ENCODE assay signal across 9 mouse cellular contexts in the genomic region with DNA sequence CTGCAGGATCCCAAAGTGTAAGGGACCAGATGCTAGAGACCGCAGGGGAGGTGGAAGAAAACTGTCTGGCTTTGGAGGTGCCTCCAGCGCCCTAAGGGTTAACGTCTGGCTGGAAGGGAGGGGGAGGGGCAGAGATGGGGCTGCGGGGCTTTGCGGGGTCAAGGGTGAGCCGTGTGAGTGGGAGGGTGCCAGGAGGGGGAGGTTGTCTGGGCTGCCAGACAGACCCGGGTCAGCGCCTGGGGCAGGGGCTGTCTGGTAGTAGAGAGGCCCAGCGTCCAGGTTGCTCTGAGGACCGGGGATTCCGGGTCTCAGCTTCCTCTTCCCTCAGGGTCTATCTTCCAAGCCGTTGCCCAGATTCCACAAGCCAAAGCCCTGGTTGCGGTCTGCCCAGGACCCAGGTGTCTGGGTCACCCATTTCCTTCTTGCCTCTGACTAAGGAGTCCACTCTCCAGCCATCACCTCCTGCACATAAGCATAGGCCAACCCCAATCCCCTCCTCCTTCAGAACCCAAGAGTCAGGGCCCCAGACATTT. TPM values are rescaled to one million over a fixed set of nuclear protein-coding genes. Genes with fewer than 3 reads are reported as not detected.
A peak's percentile ranks its signal among the peaks of the same experiment; 100 is the strongest.
DNase-seq lines count a peak whose midpoint lies in the region; ATAC-seq and TF ChIP-seq lines count a peak whose summit lies in the region.
"Had no signal": no experiment of that assay in that cellular context is flagged by ENCODE, and none has a peak within 500 bp of the region (broad histone marks: within the 10 kb centered on the region; RNA-seq: fewer than 3 reads in every experiment).

No protein-coding gene starts in this region.

- peak overlapping the region; percentile 64 for H3K9ac ChIP-seq in MEL (ENCODE audit: control insufficient read depth, low read depth, low read length, poor library complexity, severe bottlenecking)
- peak overlapping the region; percentile 97 for H3K9ac ChIP-seq in forebrain, embryonic 14.5 days (ENCODE audit: low read length)

- under 1% methylated on average over 13 of the region's 13 CpGs for WGBS in forebrain, embryonic 14.5 days

- H3K79me2 ChIP-seq in MEL (ENCODE audit: control insufficient read depth, insufficient read depth, low read length, poor library complexity) = no peaks in the 10 kb centered on the region; the same call in 1 of the 2 replicates

- TF ChIP-seq POLR2A in MEL (IDR thresholded peaks at IDR 0.05; ENCODE audit: control insufficient read depth in 1 of 2, insufficient read depth in 1 of 2, low read depth in 1 of 2, low read length in 2 of 2, poor library complexity in 1 of 2) = no peak

- no peak for TF ChIP-seq CTCF in MEL (IDR thresholded peaks at IDR 0.05 in 2 of 3, conservative IDR thresholded peaks at IDR 0.05 in 1 of 3; ENCODE audit: control insufficient read depth in 1 of 3, insufficient read depth in 1 of 3, low read depth in 2 of 3, low read length in 3 of 3, poor library complexity in 1 of 3, severe bottlenecking in 1 of 3)

- H3K4me1 ChIP-seq in MEL (ENCODE audit: control insufficient read depth in 1 of 2, insufficient read depth in 2 of 2, low read length in 2 of 2) = peaks cover 2 to 16% of the 10 kb centered on the region in 2 experiments; a peak in 3 of 4 replicates
- H3K4me1 ChIP-seq in forebrain, embryonic 14.5 days (ENCODE audit: control insufficient read depth, insufficient read depth, low read length) = peaks cover 22% of the 10 kb centered on the region

- H3K27ac ChIP-seq in MEL (ENCODE audit: control insufficient read depth, low read depth, low read length) = peak overlapping the region; percentile 83
- peak overlapping the region; percentile 100 for H3K27ac ChIP-seq in forebrain, embryonic 14.5 days (ENCODE audit: low read depth, low read length)

- H3K36me3 ChIP-seq in MEL (ENCODE audit: control insufficient read depth in 1 of 2, insufficient read depth in 2 of 2, low read length in 2 of 2) = peaks cover 0 to 9% of the 10 kb centered on the region in 2 experiments; a peak in 2 of 4 replicates
- H3K36me3 ChIP-seq in forebrain, embryonic 14.5 days (ENCODE audit: control insufficient read depth, insufficient read depth, low read length) = peaks cover 10% of the 10 kb centered on the region

- peak overlapping the region; percentile 58 for H3K4me2 ChIP-seq in forebrain, embryonic 14.5 days (ENCODE audit: low read length)

- no peak for TF ChIP-seq RAD21 in MEL (IDR thresholded peaks at IDR 0.05; ENCODE audit: low read depth, low read length)

- 0 out of 2 replicates have a peak, but pooled peaks have one; percentile 4 for ATAC-seq in cerebellum, adult (ENCODE audit: insufficient number of reproducible peaks, low FRiP score, low TSS enrichment)
- ATAC-seq in forebrain, embryonic 14.5 days = peak; percentile 6
- ATAC-seq in hematopoietic stem cell, adult 5-6 weeks (replicated peaks in 1 of 2; ENCODE audit: insufficient read depth in 1 of 2, low FRiP score in 2 of 2, low TSS enrichment in 1 of 2, low read depth in 1 of 2, poor library complexity in 2 of 2, severe bottlenecking in 2 of 2) = peak; percentile 51 to 54
- no peak for ATAC-seq in activated CD4-positive, CD25-positive, alpha-beta regulatory T cell, adult 4 months

- H3K9me3 ChIP-seq in MEL (replicated peaks; ENCODE audit: insufficient read depth, low read length) = no peaks in the 10 kb centered on the region
- H3K9me3 ChIP-seq in forebrain, embryonic 14.5 days (replicated peaks; ENCODE audit: control insufficient read depth, low read length) = no peaks in the 10 kb centered on the region

- H3K27me3 ChIP-seq in MEL (ENCODE audit: control insufficient read depth in 1 of 2, insufficient read depth in 2 of 2, low read length in 2 of 2) = no peaks in the 10 kb centered on the region
- H3K27me3 ChIP-seq in forebrain, embryonic 14.5 days (replicated peaks; ENCODE audit: control insufficient read depth, insufficient read depth, low read length) = no peaks in the 10 kb centered on the region

- peak; percentile 36 for DNase-seq in MEL (ENCODE audit: low read depth, low spot score)
- DNase-seq in forebrain, embryonic 14.5 days (ENCODE audit: low spot score) = peak; percentile 74
- peak; percentile 44 to 50 for DNase-seq in layer of hippocampus, postnatal 36 days
- peak; percentile 72 to 74 for DNase-seq in lung, postnatal 4 days
- DNase-seq in right cerebral cortex, adult 2 months (ENCODE audit: low spot score in 2 of 2) = peak; percentile 50 to 64

- peak overlapping the region; percentile 66 to 96 for H3K4me3 ChIP-seq in MEL (ENCODE audit: control insufficient read depth in 1 of 2, insufficient read depth in 1 of 2, low read depth in 2 of 2, low read length in 2 of 2)
- H3K4me3 ChIP-seq in forebrain, embryonic 14.5 days (ENCODE audit: low read depth, low read length) = peak overlapping the region; percentile 85

- TF ChIP-seq EP300 in MEL (IDR thresholded peaks at IDR 0.05; ENCODE audit: low read depth in 1 of 2, low read length in 2 of 2) = no peak

TF ChIP-seq in MEL, 35 proteins besides CTCF, POLR2A, EP300 and RAD21:
- TF ChIP-seq CHD2 (IDR thresholded peaks at IDR 0.05; ENCODE audit: low read length) (no peak), USF1 (IDR thresholded peaks at IDR 0.05; ENCODE audit: low read depth, low read length) (no peak), TCF12 (IDR thresholded peaks at IDR 0.05; ENCODE audit: low read depth, low read length) (0 out of 2 replicates have a peak, but pooled peaks have one; percentile 4), MAZ (IDR thresholded peaks at IDR 0.05; ENCODE audit: low read depth, low read length) (peak; percentile 29; the same call in 1 of the 2 replicates), NELFE (IDR thresholded peaks at IDR 0.05; ENCODE audit: low read depth, low read length) (0 out of 2 replicates have a peak, but pooled peaks have one; percentile 13)
TF ChIP-seq in MEL: peak in this region for 3.

RNA-seq across cellular contexts. Expression of a gene that starts 0.8 kb away (rescaled TPM):
- total RNA-seq in MEL (2012; rRNA removed) = 1.0 and 1.6 TPM in 2 replicates
- polyA plus RNA-seq in MEL (2012; ENCODE audit: insufficient read depth in 1 of 2, insufficient read length in 2 of 2, low read depth in 1 of 2, low replicate concordance in 2 of 2, missing spikeins in 1 of 2) = 1 to 10 TPM in 1 of 2 experiments, not detected in 1; 6.4 TPM
- polyA plus RNA-seq in forebrain, embryonic 14.5 days (2014; fragmentation: Nextera tagmentation; extraction: Ambion mirVana) = 5.6 and 10.9 TPM in 2 replicates
- 0.94 and 11.9 TPM in 2 replicates for total RNA-seq in hematopoietic stem cell, adult 5-6 weeks (2017)
- 10 to 100 TPM; 89.5 to 99.7 TPM for total RNA-seq in layer of hippocampus, postnatal 36 days (2021)
- 1 to 10 TPM; 5.1 to 6.2 TPM for polyA plus RNA-seq in activated CD4-positive, CD25-positive, alpha-beta regulatory T cell, adult 4 months (2017; shearing (Covaris generic))

RNA-seq across cellular contexts. Expression of a gene that starts 27.3 kb away (rescaled TPM):
- not detected in 2 replicates for total RNA-seq in MEL (2012; rRNA removed)
- under 1 TPM in 1 of 2 experiments, not detected in 1; 0.13 TPM for polyA plus RNA-seq in MEL (2012; ENCODE audit: insufficient read depth in 1 of 2, insufficient read length in 2 of 2, low read depth in 1 of 2, low replicate concordance in 2 of 2, missing spikeins in 1 of 2)
- polyA plus RNA-seq in forebrain, embryonic 14.5 days (2014; fragmentation: Nextera tagmentation; extraction: Ambion mirVana) = 0.39 and 0.53 TPM in 2 replicates
- total RNA-seq in hematopoietic stem cell, adult 5-6 weeks (2017) = not detected in 2 replicates
- total RNA-seq in layer of hippocampus, postnatal 36 days (2021) = under 1 TPM; 0.32 to 0.61 TPM
- not detected for polyA plus RNA-seq in activated CD4-positive, CD25-positive, alpha-beta regulatory T cell, adult 4 months (2017; shearing (Covaris generic))

RNA-seq across cellular contexts. Expression of a gene that starts 56.0 kb away (rescaled TPM):
- not detected in 2 replicates for total RNA-seq in MEL (2012; rRNA removed)
- polyA plus RNA-seq in MEL (2012; ENCODE audit: insufficient read depth in 1 of 2, insufficient read length in 2 of 2, low read depth in 1 of 2, low replicate concordance in 2 of 2, missing spikeins in 1 of 2) = not detected
- polyA plus RNA-seq in forebrain, embryonic 14.5 days (2014; fragmentation: Nextera tagmentation; extraction: Ambion mirVana) = not detected in 2 replicates
- 2.7 and 12.1 TPM in 2 replicates for total RNA-seq in hematopoietic stem cell, adult 5-6 weeks (2017)
- not detected for total RNA-seq in layer of hippocampus, postnatal 36 days (2021)
- under 1 TPM in 1 of 2 experiments, not detected in 1; 0.33 TPM for polyA plus RNA-seq in activated CD4-positive, CD25-positive, alpha-beta regulatory T cell, adult 4 months (2017; shearing (Covaris generic))
- polyA plus RNA-seq: frontal cortex, adult 2 months had no signal

RNA-seq across cellular contexts. Expression of a gene that starts 59.9 kb away (rescaled TPM):
- not detected in 2 replicates for total RNA-seq in MEL (2012; rRNA removed)
- polyA plus RNA-seq in MEL (2012; ENCODE audit: insufficient read depth in 1 of 2, insufficient read length in 2 of 2, low read depth in 1 of 2, low replicate concordance in 2 of 2, missing spikeins in 1 of 2) = not detected
- not detected in 2 replicates for polyA plus RNA-seq in forebrain, embryonic 14.5 days (2014; fragmentation: Nextera tagmentation; extraction: Ambion mirVana)
- 8.1 and 26.5 TPM in 2 replicates for total RNA-seq in hematopoietic stem cell, adult 5-6 weeks (2017)
- not detected for total RNA-seq in layer of hippocampus, postnatal 36 days (2021)
- polyA plus RNA-seq in activated CD4-positive, CD25-positive, alpha-beta regulatory T cell, adult 4 months (2017; shearing (Covaris generic)) = under 1 TPM in 1 of 2 experiments, not detected in 1; 0.69 TPM

RNA-seq across cellular contexts. Expression of a gene that starts 59.9 kb away (rescaled TPM):
- total RNA-seq in MEL (2012; rRNA removed) = not detected in 2 replicates
- polyA plus RNA-seq in MEL (2012; ENCODE audit: insufficient read depth in 1 of 2, insufficient read length in 2 of 2, low read depth in 1 of 2, low replicate concordance in 2 of 2, missing spikeins in 1 of 2) = not detected
- not detected in 2 replicates for polyA plus RNA-seq in forebrain, embryonic 14.5 days (2014; fragmentation: Nextera tagmentation; extraction: Ambion mirVana)
- total RNA-seq in hematopoietic stem cell, adult 5-6 weeks (2017) = not detected in 2 replicates
- not detected for total RNA-seq in layer of hippocampus, postnatal 36 days (2021)
- polyA plus RNA-seq in activated CD4-positive, CD25-positive, alpha-beta regulatory T cell, adult 4 months (2017; shearing (Covaris generic)) = under 1 TPM in 1 of 2 experiments, not detected in 1; 0.54 TPM
- polyA plus RNA-seq: frontal cortex, adult 2 months had no signal
